Mouse (Mus musculus) testis, postnatal 10 days (tissue): ENCODE data around the gene Phf1.

ENCODE experiments used
- DNase-seq: peaks from one replicate; pipeline ENCODE4 v3.0.0; 2021; ENCODE audit warnings: low spot score

Phf1 gene

DNA sequence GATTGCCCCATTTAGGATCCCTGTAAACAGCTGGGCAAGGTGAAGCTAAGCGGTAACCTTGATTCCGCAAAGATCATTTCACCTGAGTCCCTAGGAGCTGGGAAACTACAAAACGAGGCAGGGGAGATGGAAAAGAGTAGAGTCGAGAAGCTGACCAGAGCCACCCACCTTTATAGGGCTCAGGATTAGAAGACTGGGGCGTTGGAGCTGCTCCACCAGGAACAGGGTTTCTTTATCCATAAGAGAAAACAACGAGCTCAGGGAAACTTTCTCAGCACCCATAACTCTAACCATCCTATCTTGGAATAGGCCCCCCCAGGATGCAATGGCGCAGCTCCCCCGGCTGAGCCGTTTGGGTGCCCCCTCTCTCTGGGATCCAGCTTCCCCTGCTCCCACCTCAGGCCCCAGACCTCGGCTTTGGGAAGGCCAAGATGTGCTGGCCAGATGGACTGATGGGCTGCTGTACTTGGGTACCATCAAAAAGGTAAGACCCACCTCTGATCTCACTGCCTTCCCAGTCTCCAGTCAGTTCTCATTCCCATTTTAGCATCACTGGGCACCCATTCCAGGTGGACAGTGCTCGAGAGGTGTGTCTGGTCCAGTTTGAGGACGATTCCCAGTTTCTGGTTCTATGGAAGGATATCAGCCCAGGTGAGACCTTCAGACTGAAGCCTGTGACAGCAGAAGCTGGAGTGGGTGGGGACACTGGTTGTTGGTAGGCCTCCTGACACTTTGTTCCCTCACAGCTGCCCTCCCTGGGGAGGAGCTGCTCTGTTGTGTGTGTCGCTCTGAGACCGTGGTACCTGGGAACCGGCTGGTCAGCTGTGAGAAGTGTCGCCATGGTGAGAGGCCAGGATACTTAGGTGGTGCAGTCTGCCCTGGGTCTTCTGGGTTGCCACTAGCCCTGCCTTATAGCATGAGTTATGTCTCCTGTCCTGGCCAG, 1.3 kb downstream of the Phf1 start:
- DNase-seq = no peak

DNA sequence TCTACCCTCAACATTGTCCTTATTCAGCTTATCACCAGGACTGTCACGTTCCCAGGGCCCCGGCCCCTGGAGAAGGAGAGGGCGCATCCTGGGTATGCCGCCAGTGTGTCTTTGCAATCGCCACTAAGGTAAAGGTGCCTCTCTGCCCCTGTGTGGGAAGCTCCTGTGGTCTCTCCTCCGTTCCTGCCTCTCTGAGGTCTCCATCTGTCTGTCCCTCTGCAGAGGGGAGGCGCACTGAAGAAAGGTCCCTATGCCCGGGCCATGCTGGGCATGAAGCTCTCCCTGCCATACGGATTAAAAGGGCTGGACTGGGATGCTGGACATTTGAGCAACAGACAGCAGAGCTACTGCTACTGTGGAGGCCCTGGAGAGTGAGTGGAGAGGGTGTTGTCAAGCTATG, 2.2 kb downstream of the Phf1 start:
- no peak for DNase-seq

DNA sequence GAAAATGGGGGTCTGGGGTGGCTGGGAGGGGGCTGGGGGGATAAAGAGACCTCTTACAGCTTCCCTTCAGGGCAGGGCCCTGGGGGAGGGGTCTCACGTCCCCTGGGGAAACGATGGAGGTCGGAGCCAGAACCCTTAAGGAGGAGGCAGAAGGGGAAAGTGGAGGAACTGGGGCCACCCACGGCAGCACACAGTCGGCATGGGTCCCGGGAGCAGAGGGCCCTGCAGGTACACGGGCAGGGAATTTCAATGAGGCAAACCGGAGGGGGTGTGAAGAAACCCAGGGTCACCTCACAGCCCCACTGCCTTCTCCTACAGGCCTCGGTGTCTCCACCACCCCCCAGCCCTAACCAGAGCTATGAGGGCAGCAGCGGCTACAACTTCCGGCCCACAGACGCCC, 3.6 kb downstream of the Phf1 start:
- DNase-seq = peak; percentile 48

DNA sequence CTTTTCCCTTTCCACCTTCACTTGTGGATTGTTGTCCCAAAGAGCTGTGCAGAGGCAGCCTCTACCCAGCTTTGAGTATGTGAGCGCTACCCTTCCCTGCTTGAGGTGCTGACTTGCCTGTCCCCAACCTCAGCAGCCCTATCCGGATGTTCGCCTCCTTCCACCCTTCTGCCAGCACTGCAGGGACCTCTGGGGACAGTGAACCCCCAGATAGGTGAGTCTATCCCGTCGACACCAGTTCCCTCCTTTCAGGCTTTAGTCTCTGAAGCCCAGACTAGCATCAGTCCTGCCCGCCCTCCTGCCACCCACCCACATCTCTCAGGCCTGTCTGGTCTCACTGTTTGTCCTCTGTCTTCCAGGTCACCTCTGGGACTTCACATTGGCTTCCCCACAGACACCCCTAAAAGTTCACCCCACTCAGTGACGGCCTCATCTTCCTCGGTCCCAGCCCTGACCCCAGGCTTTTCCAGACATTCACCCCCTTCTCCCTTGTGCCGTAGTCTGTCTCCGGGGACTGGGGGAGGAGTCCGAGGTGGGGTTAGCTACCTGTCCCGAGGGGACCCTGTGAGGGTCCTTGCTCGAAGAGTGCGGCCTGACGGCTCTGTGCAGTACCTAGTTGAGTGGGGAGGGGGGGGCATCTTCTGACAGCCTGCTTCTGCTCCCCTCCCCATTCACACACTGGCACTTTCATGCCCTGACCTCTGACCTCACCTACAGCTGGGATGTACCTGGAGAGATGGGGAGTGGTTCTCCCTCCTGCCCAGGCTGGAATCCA, 4.3 kb downstream of the Phf1 start:
- DNase-seq = peak; percentile 43

DNA sequence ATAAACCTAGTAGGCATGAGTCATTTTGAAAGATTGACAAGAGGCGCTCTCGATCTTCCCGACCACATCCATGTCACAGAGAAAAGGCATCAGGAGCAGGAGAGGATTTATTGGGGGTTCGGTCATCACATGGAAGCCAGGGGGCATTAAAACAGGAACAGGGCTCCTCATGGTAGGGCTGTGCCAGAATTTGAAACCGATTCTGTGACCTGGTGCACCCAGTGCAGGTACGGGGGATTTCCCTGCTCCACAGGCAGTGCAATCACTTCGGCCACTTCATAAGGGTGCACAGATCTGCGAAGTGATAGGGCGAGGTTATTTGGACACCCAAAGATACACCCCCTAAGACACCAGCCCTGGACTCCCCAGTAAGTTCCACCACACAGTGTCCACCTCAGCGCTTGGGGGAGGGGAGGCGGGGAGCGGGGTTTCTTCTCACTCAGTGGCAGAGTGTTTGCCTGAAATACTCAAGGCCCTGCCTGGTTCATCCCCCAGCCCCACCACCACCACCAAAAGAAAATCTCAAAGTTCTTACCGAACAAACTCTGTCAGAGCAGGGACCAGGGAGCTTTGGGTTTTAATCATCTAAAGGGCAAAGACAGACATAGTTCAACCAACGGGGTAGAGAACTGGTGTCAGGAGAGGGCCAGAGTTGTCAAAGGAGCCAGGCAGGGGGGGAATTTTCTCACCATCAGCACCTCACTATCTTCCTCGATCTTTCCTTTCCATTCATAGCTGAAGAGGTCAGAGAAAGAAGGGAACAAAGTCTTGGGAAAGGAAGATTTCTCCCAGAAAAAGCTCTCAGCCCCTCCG, 5.2 kb downstream of the Phf1 start:
- peak; percentile 44 for DNase-seq

DNA sequence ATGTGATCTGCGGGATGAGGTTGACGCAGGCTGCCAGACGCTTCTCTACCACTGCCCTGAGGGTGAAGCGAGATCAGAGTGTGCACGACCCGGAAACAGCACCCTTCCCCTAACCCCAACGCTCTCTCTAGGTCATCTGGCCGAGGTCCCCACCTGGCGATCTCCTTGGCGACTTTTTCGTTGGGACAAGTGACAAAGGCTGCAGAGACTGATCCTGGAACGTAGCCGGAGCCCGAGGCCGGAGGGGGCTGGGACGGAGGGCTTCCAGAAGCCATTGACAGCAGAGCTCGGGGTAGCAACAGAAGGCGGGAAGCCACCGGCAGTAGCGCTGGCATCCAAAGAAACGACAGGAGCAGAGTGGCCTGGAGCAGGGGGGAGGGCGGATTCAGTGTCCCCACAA, 5.9 kb downstream of the Phf1 start:
- peak; percentile 58 for DNase-seq

DNA sequence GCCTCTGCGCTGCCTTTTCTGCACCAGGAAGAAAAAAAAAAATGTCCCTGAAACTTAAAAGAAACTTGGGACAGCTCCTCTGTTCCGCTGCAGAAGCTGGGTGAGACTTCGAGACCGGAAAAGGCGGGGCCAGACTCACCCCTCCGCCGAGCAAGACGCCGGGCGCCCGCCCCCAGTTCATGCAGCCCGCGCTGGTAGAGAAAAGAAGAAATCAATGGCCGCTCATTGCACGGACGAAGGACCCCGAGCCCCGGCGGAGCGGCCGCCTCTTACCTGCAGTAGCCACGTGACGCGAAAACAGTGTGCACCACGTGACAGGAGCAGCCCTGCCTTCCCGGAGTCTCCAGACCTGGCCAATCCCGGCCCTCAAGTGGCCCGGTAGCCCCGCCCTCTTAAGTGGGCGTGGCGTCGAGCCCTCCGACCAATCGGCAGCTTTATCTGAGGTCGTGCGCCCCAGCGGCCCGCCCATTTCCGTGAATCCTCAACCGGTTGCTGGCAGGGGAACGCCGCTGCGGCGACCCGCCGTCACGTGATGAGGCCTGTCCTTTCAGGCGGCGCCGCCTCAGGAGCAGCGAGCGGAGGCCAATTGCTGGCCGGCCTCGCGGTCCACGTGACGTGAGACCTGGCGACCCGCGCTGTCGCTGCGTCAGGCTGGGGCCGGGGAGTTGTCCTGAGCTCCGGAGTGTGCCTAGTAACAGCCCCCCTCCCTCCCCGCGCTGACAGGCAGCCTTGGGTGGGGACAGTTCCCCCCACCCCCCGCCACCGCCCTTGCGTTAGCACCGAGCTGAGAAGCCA, 6.5 kb downstream of the Phf1 start, which contains the start of gene Cuta:
Gene Cuta (minus strand): TSS at position 392 of the 795 bp plus-strand sequence.
- peak; percentile 99 for DNase-seq

DNA sequence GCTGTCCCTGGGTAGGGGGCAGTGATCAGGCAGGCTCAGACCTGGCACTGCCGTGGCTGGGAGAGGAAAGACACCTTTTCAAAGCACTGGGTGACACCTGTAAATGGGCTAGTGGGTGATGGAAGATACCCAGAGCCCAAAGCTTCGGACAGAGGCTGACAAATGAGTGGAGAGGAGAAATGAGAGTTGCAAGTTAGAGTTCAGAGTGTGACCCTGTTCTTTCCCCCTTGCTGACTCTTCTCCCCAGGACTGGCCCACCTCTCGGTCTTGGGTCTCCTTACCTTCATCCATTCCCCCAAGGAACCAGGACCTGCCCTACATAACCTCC, 7.1 kb downstream of the Phf1 start:
- DNase-seq = no peak

DNA sequence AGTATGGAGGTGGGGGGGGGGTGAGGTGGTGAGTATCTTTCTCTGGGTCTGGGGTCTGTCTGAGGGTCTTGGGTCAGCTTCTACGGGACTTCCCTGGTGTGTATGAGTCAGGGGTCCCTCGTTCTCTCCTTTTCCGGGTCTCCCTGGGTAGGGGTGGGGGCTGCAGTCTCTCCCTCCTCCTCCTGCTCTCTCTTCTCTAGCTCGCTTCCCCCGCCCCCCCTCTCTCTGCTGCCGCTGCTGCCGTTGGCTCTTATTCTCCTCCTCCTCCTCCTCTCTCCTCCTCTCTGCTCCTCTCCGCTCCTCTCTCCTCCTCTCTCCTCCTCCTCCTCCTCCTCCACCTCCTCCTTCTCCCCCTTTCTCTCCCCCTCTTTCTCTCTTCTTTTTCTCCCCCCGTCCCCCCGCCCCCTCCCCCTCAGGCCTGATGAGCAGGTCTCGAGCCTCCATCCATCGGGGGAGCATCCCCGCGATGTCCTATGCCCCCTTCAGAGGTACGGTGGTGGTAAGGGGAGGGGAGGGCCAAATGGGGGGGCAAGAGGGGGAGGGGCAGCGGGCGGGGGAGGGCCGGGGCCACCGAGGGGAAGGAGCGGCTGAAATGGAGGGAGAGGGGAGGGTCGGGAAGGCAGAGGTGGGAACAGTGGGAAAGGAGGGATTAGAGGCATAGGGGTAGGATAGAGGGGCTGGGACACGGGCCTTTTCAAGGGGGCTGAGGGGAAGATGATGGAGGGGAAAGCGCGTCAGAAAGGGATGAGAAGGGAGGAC, 8.4 kb downstream of the Phf1 start, which contains the start of gene Syngap1:
Gene Syngap1 (plus strand): TSS at position 223 of the 759 bp plus-strand sequence.
- DNase-seq = peak; percentile 74

DNA sequence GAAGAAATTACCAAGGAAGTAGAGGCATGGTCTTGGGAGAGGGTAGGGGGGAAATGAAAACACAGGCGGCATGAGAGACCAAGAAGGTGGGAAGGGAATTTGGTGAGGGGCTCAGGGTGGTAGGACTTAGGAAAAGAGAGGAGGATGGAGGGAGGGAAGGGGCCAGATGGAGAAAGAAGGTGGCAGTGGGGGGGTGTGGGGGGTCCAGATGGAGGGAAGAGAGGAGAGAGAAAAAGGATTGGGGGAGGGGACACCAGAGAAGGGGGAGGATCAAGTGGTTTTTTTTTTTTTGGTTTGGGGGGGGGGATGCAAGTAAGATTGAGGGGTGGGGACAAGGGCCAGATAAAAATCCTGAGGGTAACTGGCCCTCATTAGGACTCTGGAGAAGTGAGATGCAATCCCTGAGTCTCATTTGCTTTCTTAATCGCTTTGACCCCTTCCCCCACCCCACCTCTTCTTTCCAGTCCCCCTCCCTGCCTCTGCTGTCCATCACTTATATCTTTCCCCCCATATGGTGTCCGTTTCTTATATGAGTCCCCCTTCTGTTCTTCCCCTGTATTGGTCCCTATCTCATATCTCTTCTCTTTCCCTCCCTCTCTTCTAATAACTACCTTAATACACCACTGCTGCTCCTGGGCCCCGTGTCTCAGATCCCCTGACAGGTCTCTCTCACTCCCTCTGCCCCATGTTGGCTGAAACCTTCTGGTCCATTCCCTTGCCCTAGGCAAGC, 9.2 kb downstream of the Phf1 start:
- DNase-seq = no peak

DNA sequence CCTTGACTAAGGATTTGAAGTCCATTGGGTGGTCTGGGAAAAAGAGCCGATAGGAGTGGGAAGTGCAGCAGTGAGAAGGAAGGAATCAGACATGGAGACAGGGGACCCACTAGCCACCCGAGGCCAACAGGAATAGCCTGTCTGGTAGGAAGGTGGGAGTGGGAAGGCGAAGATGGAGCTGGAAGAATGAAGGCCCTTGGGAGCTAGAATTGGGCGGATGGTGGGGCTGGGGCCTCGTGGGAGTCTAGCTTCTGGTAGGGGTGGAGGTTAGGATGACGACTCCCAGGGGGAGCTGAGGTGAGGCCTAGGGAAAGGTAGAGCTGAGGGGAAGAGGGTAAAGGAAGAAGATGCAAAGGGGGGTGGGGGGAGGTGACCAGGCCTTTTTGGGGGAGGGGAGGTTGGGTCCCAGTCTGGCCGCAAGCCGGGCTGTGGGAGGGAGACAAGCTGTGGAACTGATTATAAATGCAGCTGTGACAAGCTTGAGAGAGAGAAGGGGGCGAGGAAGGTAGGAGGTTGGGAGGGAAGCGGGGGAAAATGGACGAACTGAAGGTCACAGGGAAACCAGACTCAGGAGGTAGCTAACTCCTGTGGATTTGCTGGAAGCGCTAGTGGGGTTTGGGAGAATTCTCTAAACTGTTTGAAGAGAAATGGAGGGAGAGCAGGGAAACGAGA, 13.1 kb downstream of the Phf1 start:
- no peak for DNase-seq

DNA sequence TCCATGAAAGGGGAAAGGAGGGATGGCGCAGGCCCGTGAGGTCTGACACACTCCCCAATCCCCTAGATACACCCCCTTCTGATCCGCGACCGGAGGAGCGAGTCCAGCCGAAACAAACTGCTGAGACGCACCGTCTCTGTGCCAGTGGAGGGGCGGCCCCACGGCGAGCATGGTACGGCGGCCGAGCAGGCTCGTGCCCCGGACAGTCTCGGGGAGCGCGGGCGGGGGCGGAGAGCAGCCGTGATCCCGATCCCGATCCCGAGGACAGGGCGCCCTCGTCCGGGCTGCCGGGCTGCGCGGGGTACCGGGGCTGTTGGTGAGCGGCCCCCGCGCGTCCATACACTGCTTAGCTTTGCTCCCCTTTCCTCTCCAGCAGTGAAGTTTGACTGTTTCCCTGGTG, 13.7 kb downstream of the Phf1 start:
- peak; percentile 87 for DNase-seq

DNA sequence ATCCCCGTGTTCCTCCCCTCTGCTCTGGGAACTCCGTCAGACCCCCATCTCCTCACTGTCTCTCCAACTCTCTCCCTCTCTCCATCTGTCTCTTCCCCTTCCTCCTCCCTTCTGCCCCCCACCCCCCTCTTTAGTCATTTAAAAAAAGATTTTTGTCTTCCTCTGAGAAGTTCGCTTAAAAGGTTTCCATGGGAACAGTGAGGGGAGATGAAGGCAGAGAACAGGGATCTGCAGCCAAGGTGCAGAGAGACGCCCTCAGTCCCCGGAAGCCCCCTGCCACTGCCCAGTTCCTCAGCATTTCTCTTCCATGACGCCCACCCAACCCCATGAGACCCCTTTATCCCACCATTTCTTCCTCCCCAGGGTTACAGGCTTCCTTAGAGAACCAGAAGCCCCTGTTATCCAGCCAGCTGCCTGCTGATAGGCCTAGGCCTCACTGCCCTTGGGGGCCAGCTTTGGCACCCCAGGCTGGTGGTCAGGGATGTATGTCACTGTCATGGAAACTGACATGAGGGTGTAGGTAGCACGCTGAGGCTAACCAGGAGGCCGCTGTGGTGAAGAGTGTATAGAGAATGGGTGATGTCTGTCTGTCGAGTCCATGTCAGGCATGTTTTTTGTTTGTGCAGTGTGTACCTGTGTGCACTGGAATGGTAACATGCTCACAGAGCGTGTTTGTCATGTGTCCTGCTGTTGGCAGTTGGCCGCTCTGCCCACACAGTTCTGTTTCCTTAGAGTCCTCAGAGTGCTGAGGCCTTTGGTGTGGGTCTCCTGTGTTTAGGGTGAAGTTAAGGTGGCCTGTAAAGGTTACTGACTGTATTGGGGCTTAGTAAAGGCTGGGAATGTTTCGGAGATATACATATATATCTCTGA, 14.6 kb downstream of the Phf1 start:
- DNase-seq = no peak

DNA sequence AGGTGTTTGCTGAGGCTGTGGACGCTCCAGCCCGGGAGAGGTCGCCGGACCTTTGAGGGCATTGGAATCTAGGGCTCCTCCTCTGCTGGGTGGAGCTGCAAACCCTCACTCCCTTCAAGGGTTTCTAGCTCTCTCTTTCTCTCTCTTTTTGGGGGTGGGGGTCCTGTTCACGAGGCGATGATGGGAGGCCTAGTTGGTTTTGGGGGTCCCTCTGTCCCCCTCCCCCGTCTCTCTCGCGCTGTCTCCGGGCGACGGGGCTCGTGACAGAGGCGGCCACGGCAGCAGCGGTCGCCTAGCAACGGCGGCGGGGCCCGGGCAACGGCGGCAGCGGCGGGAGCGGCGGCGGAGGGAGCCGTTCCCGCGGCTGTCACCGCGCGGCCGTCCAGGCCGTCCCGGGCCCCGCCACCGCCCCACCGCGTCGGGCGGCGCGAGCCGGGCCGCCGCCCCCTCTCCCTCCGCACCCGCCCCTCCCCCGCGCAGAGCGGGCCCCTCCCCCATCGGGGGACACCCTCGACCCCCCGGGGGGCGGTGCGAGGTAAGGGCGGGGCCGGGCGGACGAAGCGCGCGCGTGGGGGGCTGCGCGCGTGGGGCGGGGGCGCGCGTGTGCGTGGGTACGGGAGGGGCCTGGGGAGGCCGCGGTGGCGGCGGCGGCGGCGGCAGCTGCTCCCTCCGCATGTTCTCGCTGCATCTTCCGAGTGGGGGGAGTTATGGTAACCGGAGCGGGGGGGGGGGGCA, 15.6 kb downstream of the Phf1 start:
- peak; percentile 81 for DNase-seq

DNA sequence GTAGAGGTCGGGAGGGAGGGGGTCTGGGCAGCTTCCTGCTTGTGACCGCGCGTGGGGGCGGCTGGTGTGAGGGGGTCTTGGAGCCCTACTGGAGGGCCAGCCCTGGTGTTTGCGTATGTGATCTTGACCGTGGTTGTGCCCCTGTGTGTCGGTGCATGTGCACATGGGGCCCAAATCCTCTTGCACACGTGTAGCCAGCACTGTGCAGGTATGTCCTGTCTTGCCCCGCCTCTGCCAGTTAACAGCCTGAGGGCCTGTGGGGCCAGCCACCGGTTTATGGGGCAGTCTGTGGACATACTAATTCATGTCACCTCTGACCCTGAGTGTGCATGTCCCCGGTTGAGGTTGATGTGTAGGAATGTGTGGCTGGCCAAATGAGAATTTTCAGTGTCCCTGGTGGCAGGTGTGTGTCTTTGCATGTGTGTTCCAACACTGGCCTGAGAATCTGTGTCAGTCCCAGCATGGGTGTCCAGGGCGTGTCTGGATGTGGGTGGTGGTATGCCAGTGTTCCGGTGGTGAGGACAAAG, 16.3 kb downstream of the Phf1 start:
- no peak for DNase-seq

DNA sequence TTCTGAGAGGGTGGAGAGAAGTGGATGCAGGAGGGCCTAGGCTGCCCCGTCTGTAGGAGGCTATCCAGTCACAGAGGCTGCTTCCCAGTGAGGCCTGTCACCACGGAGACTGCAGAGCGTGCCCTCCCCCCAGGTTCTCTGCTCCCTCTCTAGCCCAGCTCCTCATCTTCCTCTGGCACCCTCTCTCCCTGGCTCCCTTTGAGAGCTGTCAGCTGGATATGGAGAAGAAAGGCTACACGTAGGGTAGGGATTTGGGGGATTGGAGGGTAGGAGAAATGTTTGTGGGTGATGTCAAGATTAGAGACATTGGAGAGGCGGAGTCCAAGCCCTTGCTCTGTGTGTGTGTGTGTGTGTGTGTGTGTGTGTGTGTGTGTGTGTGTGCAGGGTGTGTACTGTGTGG, 17.0 kb downstream of the Phf1 start:
- DNase-seq = no peak

DNA sequence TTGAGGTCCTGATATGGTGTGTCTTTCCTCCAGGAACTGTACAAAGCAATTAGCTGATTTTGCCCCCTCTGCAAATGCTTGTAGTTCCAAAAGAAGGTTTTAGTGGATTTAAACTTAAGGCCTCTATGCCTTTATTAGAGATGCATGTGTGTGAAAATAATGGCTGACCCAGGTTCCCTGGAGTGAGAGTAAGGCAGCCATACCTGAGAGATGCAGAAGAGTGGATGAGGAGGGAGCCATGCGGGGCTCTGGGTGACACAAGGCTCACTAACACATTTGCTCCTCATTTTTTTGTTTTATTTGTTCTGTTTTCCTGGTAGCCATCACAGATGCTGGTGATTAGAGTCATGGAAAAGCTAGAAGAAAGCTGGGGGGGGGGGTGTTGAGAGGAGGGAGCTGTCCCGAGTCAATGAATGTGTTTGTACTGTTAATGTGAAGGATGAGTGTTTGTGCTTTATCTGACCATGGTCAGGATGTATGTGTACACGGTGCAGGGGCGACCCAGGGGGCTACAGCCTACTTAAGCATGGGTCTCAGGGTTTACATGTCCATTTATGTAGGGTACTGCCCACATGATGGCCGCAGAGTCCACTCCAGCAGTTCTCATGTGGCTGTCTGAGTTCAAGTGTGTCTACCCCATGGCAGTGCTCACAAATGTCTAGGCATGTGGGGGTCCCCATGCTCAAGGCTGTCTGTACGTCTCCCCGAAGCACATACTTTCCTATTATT, 17.9 kb downstream of the Phf1 start:
- peak; percentile 34 for DNase-seq
